Mouse (Mus musculus) kidney, embryonic 15.5 days (tissue): ENCODE results near the gene Sh2d1b1. TPM values are rescaled to one million over a fixed set of nuclear protein-coding genes. Genes with fewer than 3 reads are reported as not detected.

Source experiments
- ATAC-seq: fragments of 200-750 bp; cut with Nextera tagmentation; replicated peaks from 2 replicates; pipeline ENCODE4 v1.8.0; 2017; ENCODE audit warnings: moderate TSS enrichment; ENCODE audit not compliant: low FRiP score
- H3K27ac ChIP-seq: fragments of 300-500 bp; sonication (generic); 2 replicates; pipeline ENCODE4 v1.5.1; 2015; ENCODE audit warnings: mild to moderate bottlenecking, inconsistent platforms
- H3K27me3 ChIP-seq: fragments of 300-500 bp; sonication (generic); 2 replicates; pipeline ENCODE4 v1.6.1; 2015; ENCODE audit warnings: inconsistent platforms
- H3K36me3 ChIP-seq: fragments of 300-500 bp; sonication (generic); 2 replicates; pipeline ENCODE4 v1.6.1; 2015; ENCODE audit warnings: inconsistent platforms
- H3K4me1 ChIP-seq: fragments of 300-500 bp; sonication (generic); 2 replicates; pipeline ENCODE4 v1.6.1; 2015; ENCODE audit warnings: inconsistent platforms
- H3K4me2 ChIP-seq: fragments of 300-500 bp; sonication (generic); 2 replicates; pipeline ENCODE4 v1.6.1; 2015; ENCODE audit warnings: moderate library complexity, mild to moderate bottlenecking, inconsistent platforms
- H3K4me3 ChIP-seq: fragments of 300-500 bp; sonication (generic); replicated peaks from 2 replicates; pipeline ENCODE4 v1.5.1; 2015; ENCODE audit warnings: mild to moderate bottlenecking, inconsistent platforms
- H3K9ac ChIP-seq: fragments of 300-500 bp; sonication (generic); 2 replicates; pipeline ENCODE4 v1.6.1; 2015; ENCODE audit warnings: mild to moderate bottlenecking, inconsistent platforms
- H3K9me3 ChIP-seq: fragments of 300-500 bp; sonication (generic); replicated peaks from 2 replicates; pipeline ENCODE4 v1.6.1; 2016; ENCODE audit warnings: inconsistent platforms
- WGBS: fragments of 180-500 bp; shearing (Covaris S2); methylation state at CpG from one replicate; pipeline ENCODE4 v1.1.7; 2015; ENCODE audit warnings: mixed read lengths; 5-methylcytosine and 5-hydroxymethylcytosine counted together
- polyA plus RNA-seq: library from polyadenylated mRNA; unstranded; fragments of >200 nt; fragmentation: Nextera tagmentation; extraction: Ambion mirVana; gene quantifications from 2 replicates; pipeline ENCODE4 v1.2.1, GENCODE M21; 2015

The Sh2d1b1 gene
- polyA plus RNA-seq, 1 experiment from 2014 or later = 0.16 TPM

DNA sequence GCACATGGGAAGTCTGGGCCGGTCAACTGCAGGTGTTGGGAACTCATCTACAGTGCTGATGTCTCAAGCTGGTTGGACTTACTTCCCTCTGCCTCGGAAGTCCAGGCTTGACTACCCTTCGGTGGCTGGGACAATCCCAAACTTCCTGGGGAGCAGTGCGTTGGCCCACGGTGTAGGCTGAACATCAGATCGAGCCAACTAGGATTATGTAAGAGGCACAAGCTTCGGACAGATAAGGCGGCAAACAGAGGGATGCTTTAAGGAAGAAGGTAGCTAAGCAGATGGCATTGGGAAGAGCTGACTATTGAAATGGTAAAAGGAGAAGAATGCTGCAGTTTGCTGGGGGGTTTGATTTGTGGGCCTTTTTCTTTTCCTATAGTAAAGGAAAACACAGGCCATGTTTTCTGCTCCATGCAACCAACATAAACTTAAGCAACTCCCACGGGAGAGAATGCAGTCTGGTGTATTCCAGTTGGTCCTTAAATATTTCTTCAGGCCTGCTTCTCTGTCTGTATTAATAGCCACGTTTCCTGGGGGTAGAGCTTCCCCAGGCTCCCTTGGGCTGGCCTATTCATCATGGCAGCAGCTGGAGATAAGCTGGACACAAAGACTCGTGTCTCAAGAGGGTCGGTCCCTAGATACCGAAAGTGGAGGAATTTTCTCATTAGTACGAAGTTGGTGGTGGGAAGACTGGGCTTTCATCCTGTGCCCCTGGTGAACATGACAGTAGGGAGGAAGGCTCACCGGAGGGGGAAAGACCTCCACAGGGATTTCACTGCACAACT, 17.9 kb downstream of the Sh2d1b1 start:
- WGBS = 82% methylated on average over 15 of the region's 15 CpGs
- no peaks in the 10 kb centered on the region for H3K36me3 ChIP-seq
- peaks cover 4% of the 10 kb centered on the region; the same call in 1 of the 2 replicates for H3K4me1 ChIP-seq
- H3K4me2 ChIP-seq = no peak overlapping the region
- H3K4me3 ChIP-seq = no peak overlapping the region
- no peak overlapping the region for H3K27ac ChIP-seq
- H3K27me3 ChIP-seq = no peaks in the 10 kb centered on the region
- no peak overlapping the region for H3K9ac ChIP-seq
- 0 out of 2 replicates have a peak, but pooled peaks cover under 1% of the 10 kb centered on the region for H3K9me3 ChIP-seq
- ATAC-seq = no peak

DNA sequence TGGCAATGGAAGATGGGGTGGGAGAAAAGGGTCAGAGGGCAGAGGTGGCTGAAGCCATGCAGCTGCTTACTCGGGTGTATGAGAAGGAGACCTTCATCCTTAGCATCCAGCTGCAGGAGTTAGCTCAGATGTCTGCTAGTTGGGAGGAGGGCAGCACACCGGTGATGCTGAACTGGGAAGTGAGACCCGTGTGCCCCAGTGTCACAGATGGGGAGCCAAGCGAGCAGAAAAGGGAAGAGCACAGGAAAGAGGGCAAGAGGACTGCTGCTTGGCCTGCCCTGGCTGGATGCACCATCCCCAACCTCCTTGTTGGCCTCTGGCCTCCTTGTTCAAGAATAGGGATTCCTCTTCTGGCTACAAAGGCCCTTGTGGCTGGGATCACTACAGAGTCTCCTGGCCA, 22.4 kb downstream of the Sh2d1b1 start:
- no peak overlapping the region for H3K9ac ChIP-seq
- H3K4me3 ChIP-seq = no peak overlapping the region
- H3K36me3 ChIP-seq = peaks cover 5% of the 10 kb centered on the region; the same call in 1 of the 2 replicates
- WGBS = 41% methylated on average over 4 of the region's 4 CpGs
- H3K27me3 ChIP-seq = no peaks in the 10 kb centered on the region
- H3K4me2 ChIP-seq = no peak overlapping the region
- H3K4me1 ChIP-seq = peaks cover 4% of the 10 kb centered on the region; the same call in 1 of the 2 replicates
- H3K27ac ChIP-seq = no peak overlapping the region
- H3K9me3 ChIP-seq = no peaks in the 10 kb centered on the region
- peak; percentile 82 for ATAC-seq

DNA sequence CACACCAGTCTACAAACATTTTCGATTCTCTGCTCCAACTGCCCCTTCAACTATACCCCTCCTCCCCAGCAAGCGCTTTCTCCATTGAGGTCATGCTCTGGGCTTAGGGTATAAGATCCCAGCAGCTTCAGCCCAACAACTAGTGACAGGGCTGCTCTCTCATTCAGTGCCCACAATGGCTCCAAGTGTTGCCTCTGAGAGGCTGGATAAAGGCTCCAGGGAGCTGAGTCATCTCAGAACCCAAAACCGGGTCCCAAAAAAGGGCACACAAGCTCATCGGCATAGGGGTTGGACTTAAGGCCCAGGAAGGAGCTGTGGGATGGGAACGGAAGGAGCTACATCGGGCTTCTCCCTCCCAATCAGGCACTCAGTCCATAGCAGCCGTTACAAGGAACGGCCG, 24.6 kb downstream of the Sh2d1b1 start:
- H3K9me3 ChIP-seq = no peaks in the 10 kb centered on the region
- 89% methylated on average over 9 of the region's 9 CpGs for WGBS
- peaks cover 4% of the 10 kb centered on the region; the same call in 1 of the 2 replicates for H3K4me1 ChIP-seq
- H3K9ac ChIP-seq = no peak overlapping the region
- H3K27me3 ChIP-seq = no peaks in the 10 kb centered on the region
- H3K4me3 ChIP-seq = no peak overlapping the region
- peaks cover 5% of the 10 kb centered on the region; the same call in 1 of the 2 replicates for H3K36me3 ChIP-seq
- ATAC-seq = no peak
- H3K4me2 ChIP-seq = no peak overlapping the region
- no peak overlapping the region for H3K27ac ChIP-seq

DNA sequence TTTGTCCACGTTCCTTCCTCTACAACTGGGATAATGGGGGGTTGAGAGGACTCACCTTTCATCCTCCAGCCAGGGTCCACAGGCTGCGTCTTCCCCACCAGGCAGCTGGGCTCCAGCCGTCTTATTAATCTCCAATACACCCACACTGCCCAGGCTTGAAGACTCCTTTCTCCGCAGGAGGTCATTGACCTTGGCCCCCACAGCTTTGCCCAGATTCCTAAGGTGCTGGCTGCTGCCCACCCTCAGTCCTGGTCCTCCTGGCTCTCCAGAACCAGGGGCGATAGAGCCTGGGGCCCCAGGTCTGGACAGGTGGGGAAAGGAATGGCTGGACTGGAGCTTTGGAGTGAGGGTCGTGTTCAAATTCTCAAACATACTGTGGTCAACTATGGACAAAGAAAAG, 25.3 kb downstream of the Sh2d1b1 start:
- H3K4me1 ChIP-seq = peaks cover 4% of the 10 kb centered on the region; the same call in 1 of the 2 replicates
- no peaks in the 10 kb centered on the region for H3K9me3 ChIP-seq
- peaks cover 5% of the 10 kb centered on the region; the same call in 1 of the 2 replicates for H3K36me3 ChIP-seq
- no peak overlapping the region for H3K27ac ChIP-seq
- H3K9ac ChIP-seq = no peak overlapping the region
- 79% methylated on average over 6 of the region's 6 CpGs for WGBS
- no peak for ATAC-seq
- H3K27me3 ChIP-seq = no peaks in the 10 kb centered on the region
- H3K4me3 ChIP-seq = no peak overlapping the region
- no peak overlapping the region for H3K4me2 ChIP-seq

DNA sequence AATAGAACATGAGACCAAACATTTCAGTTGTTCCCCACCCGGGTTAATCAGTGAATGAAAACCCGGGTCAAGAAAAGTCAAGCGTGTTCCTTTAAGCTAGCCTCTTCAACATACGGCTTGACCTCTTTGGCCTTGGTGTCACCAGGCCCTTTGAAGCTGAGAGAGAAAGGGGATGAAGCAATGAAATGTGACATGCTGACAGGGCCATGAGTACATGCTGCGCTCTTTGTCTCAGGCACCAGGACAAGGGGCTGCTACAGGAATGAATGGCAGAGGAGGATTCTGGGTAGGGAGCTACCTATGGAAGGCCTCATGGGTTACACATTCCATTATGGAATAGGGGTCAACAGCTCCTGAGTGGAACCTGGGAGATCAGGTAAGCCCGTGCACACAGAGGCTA, 26.0 kb downstream of the Sh2d1b1 start:
- Histone ChIP-seq H3K9ac (no peak overlapping the region), H3K36me3 (peaks cover 5% of the 10 kb centered on the region; the same call in 1 of the 2 replicates), H3K27ac (no peak overlapping the region), H3K9me3 (no peaks in the 10 kb centered on the region), H3K27me3 (no peaks in the 10 kb centered on the region), H3K4me3 (no peak overlapping the region), H3K4me2 (no peak overlapping the region), H3K4me1 (peaks cover 4% of the 10 kb centered on the region; the same call in 1 of the 2 replicates)
- ATAC-seq = no peak
- WGBS = 70% methylated on average over 6 of the region's 6 CpGs

DNA sequence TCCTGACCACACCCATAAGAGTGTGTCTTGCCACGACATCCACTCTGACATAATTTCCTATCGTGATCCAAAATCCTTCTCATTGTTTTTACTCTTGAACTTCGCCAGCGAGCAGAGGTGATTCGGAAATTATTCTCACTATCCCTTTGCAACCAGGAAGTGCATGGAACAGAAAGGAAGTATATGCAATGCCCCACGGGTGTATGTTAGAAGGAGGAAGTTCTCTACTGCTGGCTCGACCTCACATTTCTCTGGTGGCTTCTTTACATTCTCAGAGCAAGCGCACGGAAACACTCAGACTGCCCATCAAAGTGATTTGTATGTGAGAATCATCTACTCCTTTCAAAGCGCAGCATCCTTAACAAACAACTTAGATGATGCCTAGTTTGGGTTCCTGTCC, 27.9 kb downstream of the Sh2d1b1 start:
- H3K27me3 ChIP-seq = no peaks in the 10 kb centered on the region
- 88% methylated on average over 10 of the region's 10 CpGs for WGBS
- no peaks in the 10 kb centered on the region for H3K9me3 ChIP-seq
- no peak for ATAC-seq
- no peak overlapping the region for H3K4me3 ChIP-seq
- peaks cover 5% of the 10 kb centered on the region; the same call in 1 of the 2 replicates for H3K36me3 ChIP-seq
- H3K9ac ChIP-seq = no peak overlapping the region
- no peaks in the 10 kb centered on the region for H3K4me1 ChIP-seq
- H3K4me2 ChIP-seq = no peak overlapping the region
- H3K27ac ChIP-seq = no peak overlapping the region

DNA sequence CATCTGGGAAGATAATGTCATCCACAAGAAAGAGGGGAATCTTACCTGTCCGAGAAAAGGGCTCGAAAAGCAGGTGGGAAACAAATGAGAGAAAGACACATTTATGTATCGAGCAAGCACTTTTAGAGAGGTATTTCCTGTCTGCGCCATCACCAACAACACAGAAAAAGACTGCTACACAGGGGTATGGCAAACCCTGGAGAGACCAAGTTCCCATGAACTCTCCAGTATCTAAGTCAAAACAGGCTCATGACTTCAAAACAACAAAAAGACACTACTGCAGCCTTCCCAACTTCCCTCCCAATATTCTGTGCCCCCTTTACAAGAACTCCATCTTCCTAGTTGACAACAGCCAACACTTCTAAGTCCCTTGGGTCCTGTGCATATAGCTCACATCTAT, 29.1 kb downstream of the Sh2d1b1 start, which contains the start of gene Gm7694:
Gm7694 (minus strand) TSS at position 101 of the 400 bp plus-strand sequence.
- no peaks in the 10 kb centered on the region for H3K9me3 ChIP-seq
- H3K27me3 ChIP-seq = no peaks in the 10 kb centered on the region
- H3K36me3 ChIP-seq = no peaks in the 10 kb centered on the region
- H3K4me1 ChIP-seq = no peaks in the 10 kb centered on the region
- H3K9ac ChIP-seq = no peak within 1 kb of the TSS
- no peak within 1 kb of the TSS for H3K27ac ChIP-seq
- no peak within 1 kb of the TSS for H3K4me2 ChIP-seq
- H3K4me3 ChIP-seq = no peak within 1 kb of the TSS
- 93% methylated on average over 4 of the region's 4 CpGs for WGBS
- no peak for ATAC-seq

DNA sequence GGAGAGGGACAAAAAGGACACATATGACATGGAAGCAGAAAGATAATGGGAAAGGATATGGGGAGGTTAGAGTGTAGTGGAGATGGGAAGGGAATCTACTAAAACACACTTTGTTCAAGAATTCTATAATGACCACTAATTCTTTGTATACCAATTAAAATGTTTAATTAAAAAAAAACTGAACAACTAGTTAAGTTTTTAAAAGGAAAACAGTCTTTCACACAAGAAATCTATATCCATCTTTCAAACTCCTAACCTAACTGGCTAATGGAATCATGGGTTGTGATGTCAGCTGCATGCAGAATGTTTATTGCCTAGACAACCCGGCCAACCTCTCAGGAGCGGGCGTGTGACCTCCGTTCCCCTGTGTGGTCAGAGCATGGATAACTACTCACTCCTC, 31.4 kb downstream of the Sh2d1b1 start, which contains the start of gene Spata46:
Spata46 (plus strand) TSS at position 301 of the 400 bp plus-strand sequence.
- Histone ChIP-seq H3K9me3 (no peaks in the 10 kb centered on the region), H3K4me1 (no peaks in the 10 kb centered on the region), H3K9ac (no peak within 1 kb of the TSS), H3K27me3 (no peaks in the 10 kb centered on the region), H3K36me3 (no peaks in the 10 kb centered on the region), H3K27ac (no peak within 1 kb of the TSS), H3K4me2 (no peak within 1 kb of the TSS), H3K4me3 (no peak within 1 kb of the TSS)
- no peak for ATAC-seq
- 77% methylated on average over 4 of the region's 4 CpGs for WGBS

DNA sequence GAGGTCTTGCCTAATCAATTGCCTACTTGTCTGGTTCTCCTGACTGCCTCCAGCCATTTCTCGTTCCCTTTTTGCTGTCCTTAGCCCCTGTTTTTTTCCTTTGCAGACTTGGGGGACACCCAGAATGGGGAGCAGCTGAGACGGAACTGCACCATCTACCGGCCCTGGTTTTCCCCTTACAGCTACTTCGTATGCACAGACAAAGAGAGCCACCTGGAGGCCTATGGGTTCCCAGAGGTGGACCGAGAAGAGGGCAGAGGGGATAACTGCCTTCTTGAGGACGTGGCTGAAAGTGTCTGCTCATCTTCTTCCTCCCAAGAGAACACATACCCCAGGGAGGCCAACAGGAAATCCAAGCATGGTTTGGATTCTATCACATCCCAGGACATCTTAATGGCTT, 34.3 kb downstream of the Sh2d1b1 start:
- Histone ChIP-seq H3K27me3 (no peaks in the 10 kb centered on the region), H3K36me3 (no peaks in the 10 kb centered on the region), H3K4me2 (no peak overlapping the region), H3K9ac (no peak overlapping the region), H3K9me3 (no peaks in the 10 kb centered on the region), H3K4me3 (no peak overlapping the region), H3K27ac (no peak overlapping the region), H3K4me1 (no peaks in the 10 kb centered on the region)
- WGBS = 82% methylated on average over 6 of the region's 6 CpGs
- no peak for ATAC-seq

DNA sequence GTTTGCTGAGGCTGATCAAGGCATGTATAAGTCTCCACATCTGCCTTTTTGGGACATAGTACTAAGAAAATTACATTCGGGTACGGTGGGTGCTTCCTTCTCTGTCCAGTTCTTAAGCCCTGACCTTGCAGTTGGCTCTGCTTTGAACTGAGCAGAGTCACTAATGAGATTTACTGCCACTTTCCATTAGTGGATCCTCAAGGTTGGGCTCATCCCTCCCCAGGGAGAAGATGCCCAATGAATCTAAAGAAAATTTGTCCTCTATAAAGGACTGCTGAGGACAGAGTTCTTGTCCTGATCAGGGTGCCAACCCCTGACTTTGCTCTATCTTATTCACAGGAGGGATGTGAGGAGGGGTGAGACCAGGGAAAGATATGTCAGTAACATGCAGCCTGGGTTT, 44.9 kb downstream of the Sh2d1b1 start:
- Histone ChIP-seq H3K4me2 (no peak overlapping the region), H3K36me3 (0 out of 2 replicates have a peak, but pooled peaks cover 5% of the 10 kb centered on the region), H3K4me3 (no peak overlapping the region), H3K9ac (no peak overlapping the region), H3K27ac (no peak overlapping the region), H3K9me3 (no peaks in the 10 kb centered on the region), H3K27me3 (no peaks in the 10 kb centered on the region), H3K4me1 (no peaks in the 10 kb centered on the region)
- ATAC-seq = no peak
- WGBS = 70% methylated on average over 2 of the region's 2 CpGs

DNA sequence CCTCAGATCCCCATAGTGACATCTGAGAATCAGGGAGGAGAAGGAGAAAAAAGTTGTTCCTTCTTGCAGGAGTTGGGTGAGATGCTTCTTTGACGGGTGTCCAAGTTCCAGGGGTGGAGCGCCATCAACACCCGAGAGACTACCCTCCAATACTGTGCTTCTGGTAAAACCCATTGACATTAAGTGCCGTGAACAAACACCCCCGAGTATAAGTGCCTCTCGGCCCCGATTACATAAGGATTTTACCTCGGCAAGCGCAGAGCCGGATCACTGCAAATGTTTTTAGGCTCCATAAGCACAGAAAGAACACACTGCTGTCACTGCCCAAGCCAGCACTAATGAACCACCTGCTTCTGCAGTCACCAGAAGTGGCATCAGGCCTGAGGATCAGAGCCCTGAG, 45.9 kb downstream of the Sh2d1b1 start:
- Histone ChIP-seq H3K9me3 (no peaks in the 10 kb centered on the region), H3K4me2 (no peak overlapping the region), H3K27ac (no peak overlapping the region), H3K4me1 (no peaks in the 10 kb centered on the region), H3K27me3 (no peaks in the 10 kb centered on the region), H3K9ac (no peak overlapping the region), H3K4me3 (no peak overlapping the region), H3K36me3 (0 out of 2 replicates have a peak, but pooled peaks cover 5% of the 10 kb centered on the region)
- WGBS = 87% methylated on average over 10 of the region's 10 CpGs
- ATAC-seq = no peak

DNA sequence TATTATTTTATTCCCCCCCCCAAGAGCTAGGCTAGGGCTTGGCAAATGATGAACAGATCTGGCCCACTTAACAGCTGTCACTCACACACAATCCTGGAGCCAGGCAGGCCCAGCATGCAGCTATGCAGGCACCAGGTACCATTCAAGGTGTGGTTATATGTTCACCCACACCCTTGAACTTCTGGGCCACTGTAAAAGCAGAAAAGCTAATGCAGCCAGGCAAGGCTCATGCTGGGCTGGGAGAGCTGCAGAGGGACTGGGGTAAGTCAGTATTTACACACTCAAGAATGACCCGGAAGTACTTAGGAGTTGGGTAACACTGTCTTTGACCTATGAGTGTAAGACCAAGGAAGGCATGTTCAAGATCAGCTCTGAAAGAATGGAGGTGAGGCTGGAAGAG, 47.2 kb downstream of the Sh2d1b1 start:
- 86% methylated on average over 1 of the region's 1 CpGs for WGBS
- no peak overlapping the region for H3K27ac ChIP-seq
- H3K4me3 ChIP-seq = no peak overlapping the region
- H3K27me3 ChIP-seq = no peaks in the 10 kb centered on the region
- H3K9me3 ChIP-seq = no peaks in the 10 kb centered on the region
- no peak overlapping the region for H3K4me2 ChIP-seq
- H3K36me3 ChIP-seq = 0 out of 2 replicates have a peak, but pooled peaks cover 5% of the 10 kb centered on the region
- H3K4me1 ChIP-seq = no peaks in the 10 kb centered on the region
- H3K9ac ChIP-seq = no peak overlapping the region
- ATAC-seq = no peak
